Mouse (Mus musculus) ovary, postnatal 14 days (tissue): ENCODE measurements around the gene Pak6.

ENCODE experiments used
- DNase-seq: peaks from one replicate; pipeline ENCODE4 v3.0.0; 2022; ENCODE audit warnings: low spot score

Gene Pak6

GRCm38 (mm10) chr2:118697311-118697877 is 34.3 kb downstream of the Pak6 start:
- DNase-seq = no peak

- no peak for DNase-seq
These were observed 34.9 kb downstream of the Pak6 start for GRCm38 (mm10) chr2:118697955-118698354.

GRCm38 (mm10) chr2:118700179-118701062 is 37.3 kb downstream of the Pak6 start:
- DNase-seq = peak; percentile 85

- no peak for DNase-seq
These were observed 38.1 kb downstream of the Pak6 start for GRCm38 (mm10) chr2:118701161-118701560.

GRCm38 (mm10) chr2:118701971-118702882 is 39.1 kb downstream of the Pak6 start:
- DNase-seq = no peak

- no peak for DNase-seq
These were observed 40.0 kb downstream of the Pak6 start for GRCm38 (mm10) chr2:118702883-118703761.

GRCm38 (mm10) chr2:118703913-118704730 is 41.0 kb downstream of the Pak6 start, which contains the start of gene Ankrd63:
Gene Ankrd63 (minus strand): TSS chr2:118703963.
- no peak for DNase-seq

- no peak for DNase-seq
These were observed 43.3 kb downstream of the Pak6 start for GRCm38 (mm10) chr2:118706436-118706835.

GRCm38 (mm10) chr2:118708472-118708871 is 45.4 kb downstream of the Pak6 start:
- no peak for DNase-seq

- DNase-seq = no peak
These were observed 46.6 kb downstream of the Pak6 start for GRCm38 (mm10) chr2:118709655-118710221.

GRCm38 (mm10) chr2:118711038-118711494 is 48.0 kb downstream of the Pak6 start:
- DNase-seq = no peak

GRCm38 (mm10) chr2:118713631-118714030 is 50.5 kb downstream of the Pak6 start:
- DNase-seq = no peak

- DNase-seq = no peak
These were observed 51.1 kb downstream of the Pak6 start for GRCm38 (mm10) chr2:118714230-118714629.

GRCm38 (mm10) chr2:118716677-118717076 is 53.6 kb downstream of the Pak6 start:
- DNase-seq = no peak

GRCm38 (mm10) chr2:118723693-118724486 is 60.8 kb downstream of the Pak6 start:
- no peak for DNase-seq

- DNase-seq = no peak
These were observed 62.4 kb downstream of the Pak6 start for GRCm38 (mm10) chr2:118725511-118725910.

- DNase-seq = no peak
These were observed 63.8 kb downstream of the Pak6 start for GRCm38 (mm10) chr2:118726873-118727272.

GRCm38 (mm10) chr2:118727911-118728310 is 64.8 kb downstream of the Pak6 start:
- no peak for DNase-seq

- DNase-seq = no peak
These were observed 65.2 kb downstream of the Pak6 start, which contains the start of gene Plcb2 for GRCm38 (mm10) chr2:118728337-118728736. Gene Plcb2 (minus strand): TSS chr2:118728438.
